14 mouse cellular contexts compared by ENCODE assay signal in the genomic region with DNA sequence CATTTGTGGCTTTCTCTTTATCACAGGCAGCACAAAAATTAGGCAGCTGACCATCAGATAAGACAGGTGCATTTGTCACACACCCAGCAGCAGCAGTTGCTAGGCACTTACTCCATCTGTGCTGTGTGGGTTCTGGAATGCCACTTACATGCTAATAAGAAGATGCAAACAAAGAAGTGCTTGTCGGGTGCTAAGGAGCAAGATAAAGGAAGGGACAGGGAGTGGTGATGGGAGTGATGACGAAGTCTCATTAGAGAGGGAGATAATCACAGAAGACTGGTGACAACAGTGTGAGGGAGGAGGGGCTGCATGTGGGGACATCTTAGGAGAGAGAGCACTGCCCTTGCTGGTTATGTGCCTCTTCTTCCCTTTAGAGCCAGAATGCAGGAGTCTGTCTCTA.
DNase-seq lines count a peak whose midpoint lies in the region; ATAC-seq and TF ChIP-seq lines count a peak whose summit lies in the region.
"Had no signal": no experiment of that assay in that cellular context is flagged by ENCODE, and none has a peak within 500 bp of the region (broad histone marks: within the 10 kb centered on the region; RNA-seq: fewer than 3 reads in every experiment).

No protein-coding gene starts in this region.

- TF ChIP-seq CTCF in intestine, postnatal 0 days (IDR thresholded peaks at IDR 0.05; ENCODE audit: low read depth), result no peak

- H3K27ac ChIP-seq in forebrain, embryonic 10.5 days, result peak overlapping the region; percentile 71
- H3K27ac ChIP-seq in hindbrain, embryonic 15.5 days (replicated peaks), result 0 out of 2 replicates have a peak overlapping the region, but pooled peaks have one; percentile 10
- H3K27ac ChIP-seq in neural tube, embryonic 13.5 days (replicated peaks), result no peak overlapping the region
- no peak overlapping the region for H3K27ac ChIP-seq in intestine, postnatal 0 days (ENCODE audit: low read depth, low read length)
- H3K27ac ChIP-seq: embryonic facial prominence, embryonic 13.5 days; gastrocnemius, adult 2 months; heart, embryonic 15.5 days; limb, embryonic 13.5 days; lung, embryonic 15.5 days had no signal

- peak; percentile 60; the same call in 1 of the 2 replicates for ATAC-seq in hindbrain, embryonic 15.5 days (ENCODE audit: low FRiP score, low read depth)
- ATAC-seq in neural tube, embryonic 13.5 days (ENCODE audit: low read depth), result peak; percentile 73
- ATAC-seq in intestine, postnatal 0 days, result no peak

- H3K4me1 ChIP-seq in forebrain, embryonic 10.5 days, result peaks cover 21% of the 10 kb centered on the region
- H3K4me1 ChIP-seq in hindbrain, embryonic 15.5 days (replicated peaks), result peaks cover 12% of the 10 kb centered on the region
- H3K4me1 ChIP-seq in neural tube, embryonic 13.5 days (replicated peaks), result peaks cover 14% of the 10 kb centered on the region
- H3K4me1 ChIP-seq in intestine, postnatal 0 days (replicated peaks; ENCODE audit: control insufficient read depth, insufficient read depth, low read length), result no peaks in the 10 kb centered on the region
- H3K4me1 ChIP-seq: embryonic facial prominence, embryonic 13.5 days; heart, embryonic 15.5 days; limb, embryonic 13.5 days; lung, embryonic 15.5 days had no signal

- no peak overlapping the region for H3K4me3 ChIP-seq in forebrain, embryonic 10.5 days
- H3K4me3 ChIP-seq in hindbrain, embryonic 15.5 days, result no peak overlapping the region
- H3K4me3 ChIP-seq in neural tube, embryonic 13.5 days, result no peak overlapping the region
- no peak overlapping the region for H3K4me3 ChIP-seq in intestine, postnatal 0 days (ENCODE audit: low read depth, low read length)
- H3K4me3 ChIP-seq: embryonic facial prominence, embryonic 13.5 days; gastrocnemius, adult 2 months; heart, embryonic 15.5 days; limb, embryonic 13.5 days; lung, embryonic 15.5 days had no signal

- no peaks in the 10 kb centered on the region for H3K9me3 ChIP-seq in forebrain, embryonic 10.5 days
- H3K9me3 ChIP-seq in hindbrain, embryonic 15.5 days, result no peaks in the 10 kb centered on the region
- H3K9me3 ChIP-seq in neural tube, embryonic 13.5 days, result no peaks in the 10 kb centered on the region
- no peaks in the 10 kb centered on the region for H3K9me3 ChIP-seq in intestine, postnatal 0 days (ENCODE audit: control insufficient read depth)
- H3K9me3 ChIP-seq: embryonic facial prominence, embryonic 13.5 days; heart, embryonic 15.5 days; limb, embryonic 13.5 days; lung, embryonic 15.5 days had no signal

- DNase-seq in embryo, embryonic 10 days (ENCODE audit: low spot score), result peak; percentile 46
- DNase-seq in forebrain, embryonic 10.5 days (ENCODE audit: extremely low spot score, low spot score), result peak; percentile 28
- no peak for DNase-seq in testis, postnatal 14 days (ENCODE audit: low spot score)
- DNase-seq in cerebellum, adult 8-10 months, result no peak
- DNase-seq: gastrocnemius, adult 2 months; kidney, adult 2 months; thymus, postnatal 14 days had no signal

- H3K4me2 ChIP-seq in hindbrain, embryonic 15.5 days, result no peak overlapping the region
- H3K4me2 ChIP-seq in neural tube, embryonic 13.5 days, result no peak overlapping the region
- H3K4me2 ChIP-seq in intestine, postnatal 0 days (replicated peaks; ENCODE audit: low read depth), result no peak overlapping the region
- H3K4me2 ChIP-seq: embryonic facial prominence, embryonic 13.5 days; heart, embryonic 15.5 days; limb, embryonic 13.5 days; lung, embryonic 15.5 days had no signal

- WGBS in forebrain, embryonic 10.5 days, result 20% methylated on average over 2 of the region's 2 CpGs
- 14% methylated on average over 2 of the region's 2 CpGs for WGBS in hindbrain, embryonic 15.5 days
- 11% methylated on average over 2 of the region's 2 CpGs for WGBS in neural tube, embryonic 13.5 days
- WGBS in intestine, postnatal 0 days, result 17% methylated on average over 2 of the region's 2 CpGs

- no peaks in the 10 kb centered on the region for H3K27me3 ChIP-seq in forebrain, embryonic 10.5 days (ENCODE audit: poor library complexity, severe bottlenecking)
- no peaks in the 10 kb centered on the region for H3K27me3 ChIP-seq in hindbrain, embryonic 15.5 days
- H3K27me3 ChIP-seq in neural tube, embryonic 13.5 days, result no peaks in the 10 kb centered on the region
- no peaks in the 10 kb centered on the region for H3K27me3 ChIP-seq in intestine, postnatal 0 days (replicated peaks; ENCODE audit: control insufficient read depth, insufficient read depth, low read length)
- H3K27me3 ChIP-seq: embryonic facial prominence, embryonic 13.5 days; heart, embryonic 15.5 days; limb, embryonic 13.5 days; lung, embryonic 15.5 days had no signal

- no peak overlapping the region for H3K9ac ChIP-seq in hindbrain, embryonic 15.5 days
- H3K9ac ChIP-seq in neural tube, embryonic 13.5 days, result no peak overlapping the region
- H3K9ac ChIP-seq in intestine, postnatal 0 days (ENCODE audit: low read depth, low read length), result no peak overlapping the region
- H3K9ac ChIP-seq: embryonic facial prominence, embryonic 13.5 days; heart, embryonic 15.5 days; limb, embryonic 13.5 days; lung, embryonic 15.5 days had no signal

- no peaks in the 10 kb centered on the region for H3K36me3 ChIP-seq in forebrain, embryonic 10.5 days (replicated peaks)
- H3K36me3 ChIP-seq in hindbrain, embryonic 15.5 days, result no peaks in the 10 kb centered on the region
- no peaks in the 10 kb centered on the region for H3K36me3 ChIP-seq in neural tube, embryonic 13.5 days
- H3K36me3 ChIP-seq in intestine, postnatal 0 days (ENCODE audit: control insufficient read depth, insufficient read depth), result no peaks in the 10 kb centered on the region
- H3K36me3 ChIP-seq: embryonic facial prominence, embryonic 13.5 days; heart, embryonic 15.5 days; limb, embryonic 13.5 days; lung, embryonic 15.5 days had no signal

Comparison
In these comparisons a context has a peak if more than half of its experiments do, and no peak if none do; other contexts are left out.
1. DNase-seq: peak in embryo, embryonic 10 days (single experiment) and forebrain, embryonic 10.5 days (single experiment); none in testis, postnatal 14 days (single experiment) and cerebellum, adult 8-10 months (single experiment).
2. H3K27ac ChIP-seq: peak in forebrain, embryonic 10.5 days (single experiment) and hindbrain, embryonic 15.5 days (single experiment); none in neural tube, embryonic 13.5 days (single experiment) and intestine, postnatal 0 days (single experiment).